Mouse (Mus musculus) cerebellum, adult 2 months (tissue): ENCODE data around the gene Dyrk2.

ENCODE experiments used
- CTCF ChIP-seq: fragments of 200-500 bp; IDR thresholded peaks from 2 replicates; pipeline ENCODE4 v1.5.1; 2011; ENCODE audit warnings: low read depth, mild to moderate bottlenecking, control low read depth, low read length, moderate library complexity, borderline replicate concordance; ENCODE audit not compliant: insufficient read depth
- POLR2A ChIP-seq: fragments of 200-500 bp; IDR thresholded peaks from 2 replicates; pipeline ENCODE4 v1.6.1; 2011; ENCODE audit warnings: low read length, control low read depth, borderline replicate concordance; ENCODE audit not compliant: insufficient read depth

DNA sequence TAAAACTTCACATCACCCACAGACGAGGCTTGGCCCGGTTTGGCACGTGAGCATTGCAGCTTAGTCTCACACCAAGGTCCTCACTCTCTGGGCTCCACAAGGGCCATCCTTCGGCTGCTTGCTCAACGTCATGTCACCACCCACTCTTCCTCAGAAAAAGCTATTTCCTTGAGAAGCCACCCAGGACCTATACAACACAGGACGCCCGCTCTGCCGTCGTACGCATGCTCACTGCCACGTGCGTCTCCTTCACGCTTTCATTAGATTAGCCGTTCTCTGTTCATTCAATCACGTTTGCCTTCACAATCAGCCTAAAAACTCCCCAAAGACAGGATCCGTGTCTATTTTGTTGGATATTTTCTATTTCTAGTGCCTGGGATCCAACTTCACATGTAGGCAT, 17.5 kb downstream of the Dyrk2 start:
- no peak for TF ChIP-seq CTCF
- TF ChIP-seq POLR2A: no peak
